Mouse (Mus musculus): Measurements from ENCODE around the gene Mllt10. TPM values are rescaled to one million over a fixed set of nuclear protein-coding genes. Genes with fewer than 3 reads are reported as not detected.

The Mllt10 gene
- total and polyA plus RNA-seq, 2 experiments from 2014 or later = 28.9 to 96.5 TPM

- no peaks in the 10 kb centered on the region for H3K27me3 ChIP-seq (ENCODE audit: insufficient read depth, low read length)
- no peak overlapping the region for H3K9ac ChIP-seq (replicated peaks; ENCODE audit: low read length, poor library complexity, severe bottlenecking)
- H3K27ac ChIP-seq (ENCODE audit: low read depth, low read length) = no peak overlapping the region
- no peak for ATAC-seq (ENCODE audit: low FRiP score)
- WGBS = 36% methylated on average over 1 of the region's 1 CpGs
- no peak for TF ChIP-seq CTCF (IDR thresholded peaks at IDR 0.05)
- no peaks in the 10 kb centered on the region for H3K9me3 ChIP-seq (ENCODE audit: low read length)
- no peak overlapping the region for H3K4me3 ChIP-seq (ENCODE audit: low read depth, low read length)
- DNase-seq (ENCODE audit: low spot score) = no peak
- H3K4me2 ChIP-seq (ENCODE audit: low read depth, low read length, poor library complexity, severe bottlenecking) = no peak overlapping the region
- no peaks in the 10 kb centered on the region for H3K4me1 ChIP-seq (ENCODE audit: insufficient read depth, low read length)
- no peaks in the 10 kb centered on the region for H3K36me3 ChIP-seq (ENCODE audit: insufficient read depth, low read length)
Measured at GRCm38 (mm10) chr2:18175234-18175633, 120.2 kb downstream of the Mllt10 start.

- H3K4me2 ChIP-seq (ENCODE audit: low read depth, low read length, poor library complexity, severe bottlenecking) = no peak overlapping the region
- H3K4me1 ChIP-seq (ENCODE audit: insufficient read depth, low read length) = no peaks in the 10 kb centered on the region
- ATAC-seq (ENCODE audit: low FRiP score) (no peak), DNase-seq (ENCODE audit: low spot score) (no peak)
- no peaks in the 10 kb centered on the region for H3K27me3 ChIP-seq (ENCODE audit: insufficient read depth, low read length)
- TF ChIP-seq CTCF (IDR thresholded peaks at IDR 0.05) = no peak
- H3K36me3 ChIP-seq (ENCODE audit: insufficient read depth, low read length) = no peaks in the 10 kb centered on the region; the same call in 1 of the 2 replicates
- no peak overlapping the region for H3K27ac ChIP-seq (ENCODE audit: low read depth, low read length)
- H3K9me3 ChIP-seq (ENCODE audit: low read length) = no peaks in the 10 kb centered on the region
- 89% methylated on average over 3 of the region's 3 CpGs for WGBS
- no peak overlapping the region for H3K4me3 ChIP-seq (ENCODE audit: low read depth, low read length)
- H3K9ac ChIP-seq (replicated peaks; ENCODE audit: low read length, poor library complexity, severe bottlenecking) = no peak overlapping the region
Measured at GRCm38 (mm10) chr2:18176235-18176634, 121.2 kb downstream of the Mllt10 start.

- TF ChIP-seq CTCF (IDR thresholded peaks at IDR 0.05) = no peak
- no peak overlapping the region for H3K9ac ChIP-seq (replicated peaks; ENCODE audit: low read length, poor library complexity, severe bottlenecking)
- no peaks in the 10 kb centered on the region for H3K9me3 ChIP-seq (ENCODE audit: low read length)
Measured at GRCm38 (mm10) chr2:18180323-18180722, 125.3 kb downstream of the Mllt10 start.

GRCm38 (mm10) chr2:18181631-18182030 is 126.6 kb downstream of the Mllt10 start:
- WGBS = 92% methylated on average over 3 of the region's 3 CpGs
- DNase-seq (ENCODE audit: low spot score) = no peak

More at GRCm38 (mm10) chr2:18180323-18180722, 125.3 kb downstream of the Mllt10 start:
- no peak for DNase-seq (ENCODE audit: low spot score)
- H3K4me3 ChIP-seq (ENCODE audit: low read depth, low read length) = no peak overlapping the region
- no peak overlapping the region for H3K4me2 ChIP-seq (ENCODE audit: low read depth, low read length, poor library complexity, severe bottlenecking)
- no peaks in the 10 kb centered on the region for H3K27me3 ChIP-seq (ENCODE audit: insufficient read depth, low read length)
- H3K27ac ChIP-seq (ENCODE audit: low read depth, low read length) = no peak overlapping the region
- 97% methylated on average over 5 of the region's 5 CpGs for WGBS
- H3K4me1 ChIP-seq (ENCODE audit: insufficient read depth, low read length) = no peaks in the 10 kb centered on the region
- H3K36me3 ChIP-seq (ENCODE audit: insufficient read depth, low read length) = peaks cover 3% of the 10 kb centered on the region; the same call in 1 of the 2 replicates
- no peak for ATAC-seq (ENCODE audit: low FRiP score)

GRCm38 (mm10) chr2:18183079-18183478 is 128.0 kb downstream of the Mllt10 start:
- Histone ChIP-seq H3K36me3 (ENCODE audit: insufficient read depth, low read length) (peaks cover 3% of the 10 kb centered on the region; the same call in 1 of the 2 replicates), H3K4me3 (ENCODE audit: low read depth, low read length) (no peak overlapping the region), H3K27ac (ENCODE audit: low read depth, low read length) (no peak overlapping the region), H3K27me3 (ENCODE audit: insufficient read depth, low read length) (no peaks in the 10 kb centered on the region), H3K4me2 (ENCODE audit: low read depth, low read length, poor library complexity, severe bottlenecking) (no peak overlapping the region), H3K4me1 (ENCODE audit: insufficient read depth, low read length) (no peaks in the 10 kb centered on the region), H3K9ac (replicated peaks; ENCODE audit: low read length, poor library complexity, severe bottlenecking) (no peak overlapping the region), H3K9me3 (ENCODE audit: low read length) (no peaks in the 10 kb centered on the region)
- DNase-seq (ENCODE audit: low spot score) = no peak
- ATAC-seq (ENCODE audit: low FRiP score) = no peak
- no peak for TF ChIP-seq CTCF (IDR thresholded peaks at IDR 0.05)

More at GRCm38 (mm10) chr2:18181631-18182030, 126.6 kb downstream of the Mllt10 start:
- H3K27me3 ChIP-seq (ENCODE audit: insufficient read depth, low read length) = no peaks in the 10 kb centered on the region
- no peak overlapping the region for H3K9ac ChIP-seq (replicated peaks; ENCODE audit: low read length, poor library complexity, severe bottlenecking)
- ATAC-seq (ENCODE audit: low FRiP score) = no peak
- no peak for TF ChIP-seq CTCF (IDR thresholded peaks at IDR 0.05)
- no peak overlapping the region for H3K27ac ChIP-seq (ENCODE audit: low read depth, low read length)
- no peaks in the 10 kb centered on the region for H3K4me1 ChIP-seq (ENCODE audit: insufficient read depth, low read length)
- peaks cover 3% of the 10 kb centered on the region; the same call in 1 of the 2 replicates for H3K36me3 ChIP-seq (ENCODE audit: insufficient read depth, low read length)
- H3K9me3 ChIP-seq (ENCODE audit: low read length) = no peaks in the 10 kb centered on the region
- H3K4me3 ChIP-seq (ENCODE audit: low read depth, low read length) = no peak overlapping the region
- no peak overlapping the region for H3K4me2 ChIP-seq (ENCODE audit: low read depth, low read length, poor library complexity, severe bottlenecking)

- Histone ChIP-seq H3K27me3 (ENCODE audit: insufficient read depth, low read length) (no peaks in the 10 kb centered on the region), H3K27ac (ENCODE audit: low read depth, low read length) (no peak overlapping the region), H3K9me3 (ENCODE audit: low read length) (no peaks in the 10 kb centered on the region), H3K36me3 (ENCODE audit: insufficient read depth, low read length) (0 out of 2 replicates have a peak, but pooled peaks cover 3% of the 10 kb centered on the region), H3K4me3 (ENCODE audit: low read depth, low read length) (no peak overlapping the region), H3K4me2 (ENCODE audit: low read depth, low read length, poor library complexity, severe bottlenecking) (no peak overlapping the region), H3K4me1 (ENCODE audit: insufficient read depth, low read length) (no peaks in the 10 kb centered on the region), H3K9ac (replicated peaks; ENCODE audit: low read length, poor library complexity, severe bottlenecking) (no peak overlapping the region)
- ATAC-seq (ENCODE audit: low FRiP score) = no peak
- no peak for DNase-seq (ENCODE audit: low spot score)
- TF ChIP-seq CTCF (IDR thresholded peaks at IDR 0.05) = no peak
- WGBS = 98% methylated on average over 2 of the region's 2 CpGs
Measured at GRCm38 (mm10) chr2:18188367-18188766, 133.3 kb downstream of the Mllt10 start.
